Mouse (Mus musculus) CD8-positive naive resting alpha-beta T cell, adult 2 months (primary cell): ENCODE measurements around the gene Ubqln4.
"Not testable (repeated sequence)": the region's sequence is repeated elsewhere in the genome, so short reads cannot be mapped to it uniquely, and the experiment has no call there.

Experiments used
- DNase-seq, 2 experiments: peaks; one replicate each; pipeline ENCODE4 v3.0.0; 2022; ENCODE audit warnings: low read depth in 2 of 2, low spot score in 2 of 2

Gene Ubqln4

DNA sequence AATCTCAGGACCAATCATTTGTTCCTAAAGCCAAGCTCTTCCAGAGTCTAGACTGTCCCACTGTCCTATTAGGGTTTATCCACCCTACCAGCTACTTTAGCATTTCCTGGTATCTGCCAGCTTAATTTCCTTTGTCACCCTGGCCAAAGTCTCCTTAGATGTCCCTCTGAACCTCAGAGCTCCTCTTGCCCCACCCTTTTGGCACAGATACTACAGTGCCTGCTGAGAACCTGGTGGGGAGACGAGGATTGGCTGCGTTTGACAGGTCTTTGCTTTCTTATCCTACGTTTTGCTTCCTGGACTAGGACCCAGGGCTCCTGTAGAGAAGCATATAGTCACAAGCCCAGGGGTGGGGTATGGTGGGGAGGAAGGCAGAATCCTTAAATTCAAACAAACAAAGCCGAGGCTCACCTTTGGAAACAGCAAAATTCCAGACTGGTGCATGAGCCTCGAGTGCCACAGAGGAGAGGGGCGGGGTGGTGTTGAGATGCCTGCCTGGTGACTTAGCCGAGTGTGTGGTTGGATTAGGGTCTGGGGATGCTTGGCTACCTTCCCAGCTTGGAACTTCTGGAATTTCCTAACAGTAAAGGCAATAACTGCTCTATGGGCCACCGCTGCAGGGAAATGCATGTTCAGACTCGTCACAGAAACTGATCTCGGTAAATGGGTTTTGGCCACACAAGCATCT, 40.5 kb downstream of the Ubqln4 start:
- no peak for DNase-seq

DNA sequence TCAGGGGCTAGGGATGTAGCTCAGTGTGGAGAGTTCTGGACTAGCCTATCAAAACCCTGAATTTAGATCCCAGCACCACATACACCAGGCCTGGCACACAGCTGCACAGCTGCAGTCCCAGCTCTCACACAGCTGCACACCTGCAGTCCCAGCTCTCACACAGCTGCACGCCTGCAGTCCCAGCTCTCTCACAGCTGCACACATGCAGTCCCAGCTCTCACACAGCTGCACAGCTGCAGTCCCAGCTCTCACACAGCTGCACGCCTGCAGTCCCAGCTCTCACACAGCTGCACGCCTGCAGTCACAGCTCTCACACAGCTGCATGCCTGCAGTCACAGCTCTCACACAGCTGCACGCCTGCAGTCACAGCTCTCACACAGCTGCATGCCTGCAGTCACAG, 43.0 kb downstream of the Ubqln4 start:
- not testable (repeated sequence) for DNase-seq

- no peak for DNase-seq
Measured at GRCm38 (mm10) chr3:88602466-88602865, 48.9 kb downstream of the Ubqln4 start.

GRCm38 (mm10) chr3:88603714-88604161, 50.2 kb downstream of the Ubqln4 start:
- peak; percentile 60 to 74 for DNase-seq

DNA sequence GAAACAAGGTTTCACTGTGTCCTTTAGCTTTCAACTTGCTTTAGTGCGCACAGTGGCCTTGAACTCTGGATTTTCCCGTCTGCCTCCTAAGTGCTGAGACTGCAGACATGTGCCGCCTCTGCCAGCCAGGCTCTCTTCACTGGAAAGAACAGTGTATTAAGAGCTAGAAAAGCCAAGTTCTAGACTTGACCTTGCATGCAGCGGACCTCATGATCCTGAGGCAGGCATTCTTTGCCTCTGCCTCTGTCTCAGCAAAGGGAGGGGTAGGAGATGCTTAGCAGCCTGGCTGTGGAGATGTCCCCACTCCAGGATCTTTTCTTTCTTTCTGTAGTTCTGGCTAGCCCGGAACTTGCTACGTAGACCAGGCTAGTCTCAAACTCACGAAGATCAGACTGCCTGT, 51.3 kb downstream of the Ubqln4 start:
- DNase-seq = no peak

GRCm38 (mm10) chr3:88605666-88606065, 52.1 kb downstream of the Ubqln4 start, which contains the start of gene Arhgef2:
Gene Arhgef2 (plus strand): TSS chr3:88605966.
- DNase-seq = not testable (repeated sequence)

GRCm38 (mm10) chr3:88607065-88607757, 53.7 kb downstream of the Ubqln4 start:
- peak; percentile 84 to 90 for DNase-seq

DNA sequence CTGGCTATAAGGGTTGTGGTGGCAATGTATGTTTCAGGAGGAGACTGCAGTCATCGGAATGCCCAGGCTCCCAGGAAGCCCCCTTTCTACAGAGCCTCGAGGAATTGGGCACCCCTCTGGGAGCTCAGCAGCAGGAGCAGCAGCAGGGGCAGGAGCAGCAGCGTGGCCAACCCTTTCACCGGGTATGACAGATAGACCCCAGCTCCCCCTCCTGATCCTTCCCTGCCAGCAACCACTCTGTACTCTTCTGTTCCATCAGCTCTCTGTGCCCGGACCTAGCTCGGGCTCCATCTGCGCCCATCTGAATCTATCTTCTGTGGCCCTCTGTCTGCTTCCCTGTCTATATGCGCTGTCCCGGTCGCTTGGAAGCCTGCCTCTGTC, 54.2 kb downstream of the Ubqln4 start:
- no peak for DNase-seq

DNA sequence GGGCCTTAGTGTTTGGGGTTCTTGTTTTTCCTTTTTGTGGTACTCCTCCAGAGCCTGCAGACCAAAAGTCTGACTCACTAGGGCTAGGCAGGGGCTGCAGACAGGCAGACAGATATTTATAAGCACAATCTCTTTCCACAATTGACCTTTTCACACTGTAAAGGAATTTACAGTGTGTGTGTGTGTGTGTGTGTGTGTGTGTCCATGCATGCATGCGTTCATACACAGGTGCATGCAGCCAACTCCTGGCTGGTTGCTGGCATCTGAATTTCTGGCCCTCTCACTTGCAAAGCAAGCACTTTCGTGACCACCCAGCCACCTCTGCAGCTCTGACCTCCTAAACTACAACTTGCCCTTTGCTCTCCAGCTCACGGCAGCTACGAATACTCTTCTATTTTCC, 55.5 kb downstream of the Ubqln4 start:
- no peak for DNase-seq

DNA sequence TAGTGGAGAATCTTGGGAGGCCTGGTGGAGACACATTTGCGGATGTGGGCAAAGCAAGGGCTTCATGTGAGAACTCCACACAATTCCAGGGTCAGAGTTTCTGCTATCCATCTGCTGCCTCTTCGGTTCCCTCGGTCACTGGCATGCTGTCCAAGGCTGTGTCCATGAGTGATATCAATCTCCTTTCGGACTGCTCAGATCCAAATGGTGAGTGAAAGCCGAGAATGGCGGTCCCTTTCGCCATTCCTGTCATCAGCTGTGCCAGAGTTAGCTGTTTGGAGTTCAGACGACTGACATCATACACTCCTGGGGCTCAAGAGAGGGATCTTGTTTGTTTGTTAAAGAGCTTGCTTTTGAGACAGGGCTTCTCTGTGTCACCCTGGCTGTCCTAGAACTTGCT, 60.9 kb downstream of the Ubqln4 start:
- no peak for DNase-seq

DNA sequence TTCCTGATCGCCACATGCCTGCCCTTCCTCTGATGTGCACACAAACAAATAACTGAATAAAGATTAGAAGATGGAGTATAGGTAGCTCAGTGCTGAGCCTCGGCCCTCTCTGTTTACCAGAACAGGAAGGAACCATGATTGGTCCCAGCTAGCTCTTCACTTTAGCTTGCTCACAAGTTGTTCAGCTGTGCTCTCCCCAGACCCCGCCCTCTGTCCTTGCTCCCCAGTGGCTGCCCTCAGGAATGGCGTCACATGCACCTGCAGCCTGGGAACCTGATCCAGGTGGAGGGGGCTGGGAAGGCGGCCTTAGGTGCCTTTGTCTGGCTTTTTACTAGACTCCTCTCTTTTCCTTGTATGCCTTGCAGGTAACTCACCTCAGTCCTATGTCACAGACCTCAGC, 61.6 kb downstream of the Ubqln4 start:
- no peak for DNase-seq

- DNase-seq = no peak
Measured at GRCm38 (mm10) chr3:88615902-88616391, 62.4 kb downstream of the Ubqln4 start.

- DNase-seq = no peak
Measured at GRCm38 (mm10) chr3:88616951-88617500, 63.5 kb downstream of the Ubqln4 start.

- DNase-seq = no peak
Measured at GRCm38 (mm10) chr3:88618074-88618871, 64.7 kb downstream of the Ubqln4 start.
